Mouse (Mus musculus) ovary, adult 2 months (tissue): Measurements from ENCODE around the gene Tpi1. TPM values are rescaled to one million over a fixed set of nuclear protein-coding genes. Genes with fewer than 3 reads are reported as not detected.

Source experiments
- polyA plus RNA-seq: library from polyadenylated mRNA; depleted of rRNA; stranded (reverse); fragments of >200 nt; gene quantifications from 2 replicates; pipeline ENCODE4 v1.2.3, GENCODE M21; 2012; rRNA removed

The Tpi1 gene
- polyA plus RNA-seq = 353 and 433 TPM in 2 replicates

DNA sequence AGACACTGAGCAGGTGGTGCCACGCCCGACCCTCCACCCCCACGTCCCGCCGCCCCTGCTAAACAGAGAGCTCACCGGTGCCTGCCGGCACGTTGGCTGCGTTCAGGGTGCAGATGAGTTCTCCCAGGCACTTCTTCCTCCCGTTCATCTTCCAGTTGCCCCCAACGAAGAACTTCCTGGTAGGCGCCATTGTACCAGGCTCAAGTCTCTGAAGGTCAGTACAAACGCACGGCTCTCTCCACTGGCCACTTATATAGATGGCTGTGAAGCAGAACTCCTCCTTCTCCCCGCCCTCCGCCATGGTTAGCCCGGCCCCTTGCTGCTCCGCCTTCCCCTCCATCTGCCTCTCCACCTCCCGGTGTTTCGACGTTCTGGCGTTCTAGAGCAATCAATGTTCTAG lies at the start of gene Tpi1:
TSS of gene Tpi1 (minus strand) at position 364 of the 400 bp plus-strand sequence.

DNA sequence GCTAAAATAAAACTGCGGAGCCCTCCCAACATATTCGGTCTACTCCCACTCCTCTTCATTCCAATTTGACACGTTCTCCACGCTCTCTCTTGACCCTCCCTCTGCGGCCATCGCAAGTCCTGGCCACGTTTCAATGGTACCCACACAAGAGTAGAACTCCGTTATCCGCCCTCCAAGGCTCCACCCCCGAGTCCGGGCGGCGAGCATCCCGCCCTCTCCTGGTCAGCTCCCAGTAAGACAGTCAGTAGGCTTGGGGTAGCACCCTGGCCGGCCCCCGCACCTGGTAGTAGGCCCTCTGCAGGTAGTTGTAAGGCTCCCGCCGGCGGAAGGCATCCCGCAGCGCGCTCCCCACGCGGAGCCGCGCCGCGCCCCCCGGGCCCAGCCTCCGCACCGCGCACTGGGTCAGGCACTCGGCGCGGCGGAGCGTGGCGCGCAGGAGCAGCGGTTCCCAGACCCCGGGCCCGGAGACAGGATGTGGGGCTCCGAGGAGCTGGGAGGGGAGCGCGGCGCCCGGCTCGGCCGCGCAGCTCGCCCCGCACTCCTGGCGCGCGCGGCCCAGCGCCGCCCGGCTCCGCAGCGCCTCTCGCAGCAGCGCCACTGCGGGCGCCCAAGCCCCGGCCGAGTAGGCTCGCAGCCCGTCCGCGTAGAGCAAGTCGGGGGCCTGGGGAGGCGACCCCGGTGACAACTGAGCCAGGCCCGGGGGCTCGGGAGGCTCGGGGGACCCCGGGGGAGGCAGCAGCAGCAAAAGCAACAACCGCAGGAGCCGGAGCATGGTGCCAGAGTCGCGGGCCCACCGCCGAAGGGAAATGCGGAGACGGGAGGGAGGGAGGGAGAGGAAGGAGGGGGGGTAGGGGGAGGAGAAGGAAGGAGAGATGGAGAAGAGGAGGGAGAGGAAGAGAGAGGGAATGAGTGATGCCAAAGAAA lies 43.1 kb upstream of the Tpi1 start, which contains the start of gene P3h3:
TSS of gene P3h3 (minus strand) at position 837 of the 924 bp plus-strand sequence.

DNA sequence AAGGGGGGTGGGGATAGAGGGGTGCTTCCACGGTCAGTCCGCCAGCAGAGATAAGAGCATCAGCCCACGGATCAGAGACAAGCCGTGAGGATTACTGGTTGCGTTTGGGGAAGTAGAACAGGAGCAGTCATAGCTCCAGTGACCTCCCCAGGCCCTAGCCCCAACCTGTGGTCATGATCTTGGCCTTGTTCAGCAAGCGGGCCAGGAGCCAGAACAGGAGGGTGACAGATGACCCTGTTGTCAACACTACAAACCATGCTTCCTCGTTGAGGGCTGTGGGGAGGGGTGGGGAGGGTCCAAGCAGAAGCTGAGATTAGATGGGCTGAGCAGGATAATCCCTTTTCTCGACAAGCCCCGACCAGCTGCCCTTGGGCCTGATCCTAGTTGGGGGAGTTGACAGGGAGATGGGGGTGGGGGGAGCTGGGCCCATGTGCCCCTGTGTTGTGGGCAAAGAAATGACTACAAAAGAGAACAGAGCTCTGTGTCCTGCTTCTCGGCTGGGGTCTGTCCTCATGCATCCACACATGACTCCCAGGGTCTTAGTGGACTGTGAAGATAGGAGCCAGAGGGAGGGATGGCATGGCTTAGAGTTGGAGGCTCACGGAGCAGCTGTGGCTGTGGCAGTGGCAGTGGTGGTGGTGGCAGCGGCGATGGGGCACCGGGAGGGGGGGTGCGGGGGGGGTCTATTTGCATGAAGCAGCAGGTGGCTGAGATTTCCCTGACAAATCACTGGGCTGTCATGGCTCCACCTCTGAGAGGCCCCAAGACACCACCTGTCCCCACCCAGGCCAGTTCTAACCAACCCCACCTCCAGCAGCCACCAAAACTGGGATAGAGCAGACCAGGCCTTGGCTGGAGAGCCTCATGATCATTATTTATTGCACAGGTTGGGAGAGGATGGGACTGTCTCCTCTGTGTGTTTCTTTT lies 26.4 kb upstream of the Tpi1 start, which contains the start of gene Gnb3:
TSS of gene Gnb3 (minus strand) at position 35 of the 927 bp plus-strand sequence.

DNA sequence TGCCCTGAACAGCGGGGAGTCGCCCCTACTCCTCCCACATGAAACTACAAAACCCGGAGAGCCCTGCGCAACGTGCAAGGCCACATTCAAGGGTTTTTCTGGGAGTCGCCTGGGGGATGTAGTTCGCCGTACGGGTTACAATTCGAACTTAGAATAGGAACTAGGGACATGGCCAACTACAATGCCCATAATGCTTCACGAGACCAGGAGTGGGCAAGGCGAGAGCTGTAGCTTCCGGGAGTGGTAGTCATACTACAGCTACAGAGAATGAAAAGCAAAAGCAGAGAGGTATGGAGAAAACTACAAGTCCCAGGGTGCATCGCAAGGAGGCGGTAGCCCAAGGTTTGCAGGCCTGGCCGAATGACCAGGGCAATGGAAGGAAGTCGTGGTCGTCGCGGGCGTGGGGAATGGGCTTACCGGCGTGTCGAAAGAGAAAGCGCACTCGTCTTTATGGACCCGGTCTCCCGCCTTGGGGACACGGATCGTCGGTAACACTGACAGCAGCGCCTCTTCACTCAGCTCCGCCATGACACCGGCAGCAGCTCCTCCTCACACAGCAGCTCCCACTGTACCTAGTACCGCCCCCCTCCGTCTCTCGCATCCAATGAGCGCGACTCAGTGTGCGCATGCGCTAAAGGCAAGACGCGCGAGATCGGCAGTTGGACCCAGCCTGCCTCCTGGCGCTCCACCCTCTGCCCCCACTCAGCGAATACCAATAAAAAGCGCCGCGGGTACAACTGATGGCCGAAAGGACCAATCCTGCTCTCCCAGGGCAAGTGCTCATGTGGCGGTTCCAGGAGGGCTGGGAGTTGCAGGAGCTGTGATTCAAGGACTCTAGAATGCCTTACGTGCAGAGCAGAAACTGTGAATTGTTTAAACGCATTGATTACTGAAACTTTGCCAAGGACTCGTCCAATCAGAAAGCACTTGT lies 15.0 kb upstream of the Tpi1 start, which contains the start of the genes Usp5 and Cdca3:
TSS of gene Usp5 (minus strand) at position 617 of the 931 bp plus-strand sequence.
TSS of gene Cdca3 (plus strand) at position 680 of the 931 bp plus-strand sequence.

DNA sequence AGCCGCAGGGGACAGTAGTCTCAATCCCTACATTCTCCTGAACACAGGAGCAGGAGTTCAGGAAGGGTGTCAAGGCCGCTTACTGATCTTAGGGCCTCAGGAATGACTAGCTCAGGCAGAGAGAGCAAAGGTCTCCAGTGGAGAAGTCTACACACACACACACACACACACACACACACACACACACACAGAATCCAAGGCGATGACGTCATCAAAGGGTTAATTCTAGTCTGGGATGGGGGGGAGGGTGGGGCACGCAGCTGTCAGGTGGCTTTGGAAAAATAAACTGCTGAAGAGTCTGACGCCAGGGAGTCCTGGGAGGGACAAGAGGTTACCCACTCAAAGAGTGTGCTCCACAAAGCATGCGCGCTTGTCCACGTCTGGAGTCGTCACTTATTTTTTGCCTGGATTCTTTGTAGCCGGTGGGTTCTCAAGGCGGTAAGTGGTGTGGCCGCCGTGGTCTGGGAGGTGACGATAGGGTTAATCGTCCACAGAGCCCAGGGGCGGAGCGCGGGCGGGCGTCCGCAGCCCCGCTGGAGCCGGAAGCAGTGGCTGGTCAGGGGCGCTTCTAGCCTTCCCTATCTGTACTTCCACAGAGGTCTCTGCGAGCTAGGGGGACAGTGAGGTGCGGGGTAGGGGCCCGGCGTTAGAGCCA lies 5.6 kb downstream of the Tpi1 start, which contains the start of gene Spsb2:
TSS of gene Spsb2 (plus strand) at position 304 of the 655 bp plus-strand sequence.

DNA sequence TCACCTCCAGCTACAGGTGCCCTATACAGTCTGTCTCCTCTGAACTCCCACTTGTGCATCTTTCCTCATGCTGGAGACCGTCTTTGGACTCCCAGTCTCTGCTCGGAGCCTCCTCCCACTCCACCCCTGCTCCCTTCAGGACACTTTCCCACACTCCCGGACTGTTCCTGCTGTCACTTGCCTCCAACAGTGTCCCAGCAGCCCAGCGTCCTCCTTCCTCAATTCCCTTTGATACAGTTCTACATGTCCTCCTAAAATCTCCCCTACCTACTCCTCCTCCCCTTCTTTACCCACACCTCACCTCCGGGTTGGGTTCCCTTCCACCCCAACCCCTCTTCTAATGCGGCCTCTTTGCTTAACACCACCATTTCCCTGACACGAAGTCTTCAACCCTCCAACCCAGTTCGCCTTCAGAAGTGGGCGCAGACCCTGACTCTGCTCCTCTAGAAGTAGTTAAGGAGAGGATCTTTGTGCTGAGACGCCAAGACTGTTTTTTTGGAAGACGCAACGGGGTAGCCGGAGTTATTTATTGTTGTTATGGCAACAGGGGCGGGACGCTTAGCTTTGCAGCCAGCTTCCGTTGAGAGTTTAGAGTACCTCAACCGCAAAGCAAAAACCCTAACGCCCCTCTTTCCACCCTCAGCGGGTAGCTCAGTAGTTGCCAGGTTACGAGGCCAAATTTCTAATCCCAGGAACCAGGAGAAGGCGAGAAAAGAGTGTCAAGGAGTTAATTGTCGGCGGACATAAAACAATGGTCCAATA lies 34.7 kb downstream of the Tpi1 start, which contains the start of gene Lrrc23:
TSS of gene Lrrc23 (minus strand) at position 506 of the 762 bp plus-strand sequence.

DNA sequence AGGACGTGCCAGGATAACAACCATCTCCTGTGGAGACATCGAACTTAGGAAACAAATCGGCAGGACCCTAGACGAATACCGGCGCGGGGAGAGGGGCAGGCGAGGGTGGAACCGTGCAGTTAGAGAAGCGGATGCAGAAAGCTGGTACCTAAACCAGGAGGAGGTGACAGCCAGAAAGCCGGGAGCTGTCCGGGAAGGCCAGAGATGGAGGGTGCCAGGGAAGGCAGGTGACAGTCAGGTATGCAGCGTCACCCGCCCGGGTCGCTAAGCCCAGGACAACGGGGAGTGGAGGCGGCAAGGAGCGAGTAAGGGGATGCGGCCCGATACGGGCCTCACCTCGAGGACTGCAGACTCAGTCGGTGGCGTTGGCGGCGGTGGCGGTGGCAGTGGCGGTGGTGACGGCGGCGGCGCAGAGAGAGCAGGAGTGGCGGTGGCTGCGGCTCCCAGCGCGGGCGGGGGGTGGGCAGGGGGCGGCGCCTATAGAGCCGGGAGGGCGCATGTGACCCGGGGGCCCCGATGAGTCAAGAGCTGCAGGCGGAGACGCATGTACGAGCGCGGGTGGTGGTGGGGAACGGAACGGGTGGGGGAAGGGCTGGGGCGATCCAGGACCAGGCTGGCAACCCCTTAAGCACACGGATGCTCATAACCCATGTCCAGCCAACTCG lies 44.9 kb downstream of the Tpi1 start, which contains the start of gene Eno2:
TSS of gene Eno2 (minus strand) at position 573 of the 665 bp plus-strand sequence.

Other genes with a start within 250 kb of the Tpi1 start
- 0.10 and 0.28 TPM in 2 replicates for gene C1rb, start 244.0 kb downstream of the Tpi1 start, polyA plus RNA-seq
- 0.09 and 0.21 TPM in 2 replicates for gene C1s2, start 178.2 kb downstream of the Tpi1 start, polyA plus RNA-seq
- gene Lpcat3, start 151.3 kb downstream of the Tpi1 start, polyA plus RNA-seq = 174 and 229 TPM in 2 replicates
- 43.9 and 53.5 TPM in 2 replicates for gene Emg1, start 102.1 kb downstream of the Tpi1 start, polyA plus RNA-seq
- gene Phb2, start 102.0 kb downstream of the Tpi1 start, polyA plus RNA-seq = 133 and 151 TPM in 2 replicates
- 15.2 and 17.3 TPM in 2 replicates for gene Ptpn6, start 75.6 kb downstream of the Tpi1 start, polyA plus RNA-seq
- gene Grcc10, start 72.9 kb downstream of the Tpi1 start, polyA plus RNA-seq = 266 and 371 TPM in 2 replicates
- not detected in 2 replicates for gene Gm45234, start 58.3 kb downstream of the Tpi1 start, polyA plus RNA-seq
- 44.9 and 59.9 TPM in 2 replicates for gene Atn1, start 57.8 kb downstream of the Tpi1 start, polyA plus RNA-seq
- gene Eno2, start 44.6 kb downstream of the Tpi1 start, polyA plus RNA-seq = 10.6 and 11.5 TPM in 2 replicates
- 9.0 and 11.7 TPM in 2 replicates for gene Lrrc23, start 34.6 kb downstream of the Tpi1 start, polyA plus RNA-seq
- 27.7 and 31.4 TPM in 2 replicates for gene Spsb2, start 5.6 kb downstream of the Tpi1 start, polyA plus RNA-seq
- gene Usp5, start 15.2 kb upstream of the Tpi1 start, polyA plus RNA-seq = 120 TPM in 2 replicates
- 20.9 and 42.3 TPM in 2 replicates for gene Cdca3, start 15.3 kb upstream of the Tpi1 start, polyA plus RNA-seq
- 0.98 and 1.0 TPM in 2 replicates for gene Gnb3, start 26.0 kb upstream of the Tpi1 start, polyA plus RNA-seq
- gene P3h3, start 43.5 kb upstream of the Tpi1 start, polyA plus RNA-seq = 99.7 and 118 TPM in 2 replicates
- 3.2 and 3.4 TPM in 2 replicates for gene Gpr162, start 49.7 kb upstream of the Tpi1 start, polyA plus RNA-seq
- 1.4 and 1.6 TPM in 2 replicates for gene Cd4, start 73.9 kb upstream of the Tpi1 start, polyA plus RNA-seq
- 8.3 and 8.4 TPM in 2 replicates for gene Lag3, start 97.4 kb upstream of the Tpi1 start, polyA plus RNA-seq
- 2,014 and 3,023 TPM in 2 replicates for gene Ptms, start 105.8 kb upstream of the Tpi1 start, polyA plus RNA-seq
- 367 and 376 TPM in 2 replicates for gene Mlf2, start 117.1 kb upstream of the Tpi1 start, polyA plus RNA-seq
- 232 and 278 TPM in 2 replicates for gene Cops7a, start 151.2 kb upstream of the Tpi1 start, polyA plus RNA-seq
- 5.2 and 10.1 TPM in 2 replicates for gene Pianp, start 182.4 kb upstream of the Tpi1 start, polyA plus RNA-seq
- gene Zfp384, start 194.8 kb upstream of the Tpi1 start, polyA plus RNA-seq = 70.1 and 85.2 TPM in 2 replicates
- 48.6 and 50.5 TPM in 2 replicates for gene Ing4, start 225.5 kb upstream of the Tpi1 start, polyA plus RNA-seq
- gene Acrbp, start 235.4 kb upstream of the Tpi1 start, polyA plus RNA-seq = 18.8 and 27.3 TPM in 2 replicates